8 mouse cellular contexts compared by ENCODE assay signal in the genomic region with DNA sequence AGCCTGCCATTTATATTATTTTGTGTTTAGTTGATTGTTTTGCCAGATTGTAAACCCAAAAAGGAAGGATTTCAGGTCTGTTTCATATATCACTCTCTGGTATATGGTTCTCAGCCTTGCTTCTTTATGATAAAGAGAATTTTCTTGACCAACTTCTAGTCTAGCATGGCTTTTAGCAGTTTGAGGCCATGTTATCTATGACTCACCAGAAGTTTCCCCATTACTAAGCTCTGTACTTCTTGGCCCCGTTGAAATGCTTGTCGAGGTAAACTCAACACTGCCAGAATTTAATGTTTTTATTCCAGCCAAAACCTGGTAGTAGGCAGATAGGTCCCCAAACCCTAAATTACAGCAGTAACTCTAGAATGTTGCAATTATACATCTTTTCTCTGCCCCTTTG. TPM values are rescaled to one million over a fixed set of nuclear protein-coding genes. Genes with fewer than 3 reads are reported as not detected.
A peak's percentile ranks its signal among the peaks of the same experiment; 100 is the strongest.
DNase-seq lines count a peak whose midpoint lies in the region; ATAC-seq and TF ChIP-seq lines count a peak whose summit lies in the region.

No protein-coding gene starts in this region.

- peak overlapping the region; percentile 80 for H3K4me2 ChIP-seq in liver, embryonic 11.5 days
- H3K4me2 ChIP-seq in embryonic facial prominence, embryonic 14.5 days (ENCODE audit: low read depth, low read length) = peak overlapping the region; percentile 86
- peak overlapping the region; percentile 86 for H3K4me2 ChIP-seq in intestine, embryonic 16.5 days (ENCODE audit: low read depth, low read length)
- peak overlapping the region; percentile 97 for H3K4me2 ChIP-seq in myocyte (ENCODE audit: low read depth)

- H3K4me1 ChIP-seq in liver, embryonic 11.5 days (replicated peaks; ENCODE audit: control insufficient read depth, insufficient read depth, low read length) = peaks cover 40% of the 10 kb centered on the region
- peaks cover 13% of the 10 kb centered on the region for H3K4me1 ChIP-seq in embryonic facial prominence, embryonic 14.5 days (ENCODE audit: control insufficient read depth, insufficient read depth, low read length)
- H3K4me1 ChIP-seq in intestine, embryonic 16.5 days (ENCODE audit: control insufficient read depth, insufficient read depth, low read length) = peaks cover 33% of the 10 kb centered on the region

- DNase-seq in liver, embryonic 11.5 days (ENCODE audit: low spot score) = no peak
- no peak for DNase-seq in liver
- no peak for DNase-seq in embryonic facial prominence, embryonic 14.5 days (ENCODE audit: low spot score)
- DNase-seq in left cerebral cortex, adult 8-10 months (ENCODE audit: low spot score in 2 of 2) = no peak
- no peak for DNase-seq in spleen, postnatal 10 days (ENCODE audit: low spot score in 2 of 2)
- DNase-seq in B cell, adult 2 months = no peak

- H3K27ac ChIP-seq in liver, embryonic 11.5 days (ENCODE audit: low read depth, low read length) = no peak overlapping the region
- 0 out of 2 replicates have a peak overlapping the region, but pooled peaks have one; percentile 61 for H3K27ac ChIP-seq in embryonic facial prominence, embryonic 14.5 days (replicated peaks; ENCODE audit: low read depth, low read length)
- H3K27ac ChIP-seq in intestine, embryonic 16.5 days (ENCODE audit: low read length) = no peak overlapping the region

- H3K4me3 ChIP-seq in liver, embryonic 11.5 days (ENCODE audit: low read depth, low read length) = peak overlapping the region; percentile 90; the same call in 1 of the 2 replicates
- H3K4me3 ChIP-seq in embryonic facial prominence, embryonic 14.5 days (ENCODE audit: low read depth, low read length) = peak overlapping the region; percentile 82
- H3K4me3 ChIP-seq in intestine, embryonic 16.5 days (ENCODE audit: low read length) = peak overlapping the region; percentile 100
- H3K4me3 ChIP-seq in myocyte = peak overlapping the region; percentile 86

- TF ChIP-seq POLR2A in myocyte (IDR thresholded peaks at IDR 0.05; ENCODE audit: insufficient read length, low read depth) = no peak

- H3ac ChIP-seq in myocyte (ENCODE audit: control insufficient read depth, insufficient read length) = no peak overlapping the region

- no peaks in the 10 kb centered on the region for H3K9me3 ChIP-seq in liver, embryonic 11.5 days (ENCODE audit: control insufficient read depth, low read length)
- H3K9me3 ChIP-seq in embryonic facial prominence, embryonic 14.5 days (ENCODE audit: control insufficient read depth, low read length) = no peaks in the 10 kb centered on the region
- H3K9me3 ChIP-seq in intestine, embryonic 16.5 days (ENCODE audit: control insufficient read depth, low read length) = no peaks in the 10 kb centered on the region

- peaks cover 48% of the 10 kb centered on the region for H3K79me2 ChIP-seq in myocyte (ENCODE audit: control insufficient read depth, insufficient read depth)

- H3K36me3 ChIP-seq in liver, embryonic 11.5 days (ENCODE audit: control insufficient read depth, insufficient read depth, low read length) = no peaks in the 10 kb centered on the region; the same call in 1 of the 2 replicates
- no peaks in the 10 kb centered on the region for H3K36me3 ChIP-seq in embryonic facial prominence, embryonic 14.5 days (ENCODE audit: control insufficient read depth, insufficient read depth, low read length)
- H3K36me3 ChIP-seq in intestine, embryonic 16.5 days (ENCODE audit: control insufficient read depth, insufficient read depth, low read length) = no peaks in the 10 kb centered on the region
- no peaks in the 10 kb centered on the region for H3K36me3 ChIP-seq in myocyte (ENCODE audit: control insufficient read depth, insufficient read depth)

- 45% methylated on average over 2 of the region's 2 CpGs for WGBS in liver, embryonic 11.5 days
- 62% methylated on average over 2 of the region's 2 CpGs for WGBS in embryonic facial prominence, embryonic 14.5 days
- 48% methylated on average over 2 of the region's 2 CpGs for WGBS in intestine, embryonic 16.5 days

- no peaks in the 10 kb centered on the region for H3K27me3 ChIP-seq in liver, embryonic 11.5 days (replicated peaks; ENCODE audit: control insufficient read depth, insufficient read depth, low read length)
- no peaks in the 10 kb centered on the region for H3K27me3 ChIP-seq in embryonic facial prominence, embryonic 14.5 days (replicated peaks; ENCODE audit: control insufficient read depth, insufficient read depth, low read length)
- no peaks in the 10 kb centered on the region for H3K27me3 ChIP-seq in intestine, embryonic 16.5 days (replicated peaks; ENCODE audit: control insufficient read depth, insufficient read depth, low read length)
- H3K27me3 ChIP-seq in myocyte (ENCODE audit: control insufficient read depth, insufficient read depth, insufficient read length) = no peaks in the 10 kb centered on the region

- ATAC-seq in liver, embryonic 11.5 days (replicated peaks; ENCODE audit: low FRiP score) = no peak
- ATAC-seq in embryonic facial prominence, embryonic 14.5 days (ENCODE audit: low read depth) = no peak
- ATAC-seq in intestine, embryonic 16.5 days = no peak

- H3K9ac ChIP-seq in liver, embryonic 11.5 days (ENCODE audit: low read depth, low read length) = no peak overlapping the region
- H3K9ac ChIP-seq in embryonic facial prominence, embryonic 14.5 days (ENCODE audit: low read depth, low read length) = no peak overlapping the region
- no peak overlapping the region; the same call in 1 of the 2 replicates for H3K9ac ChIP-seq in intestine, embryonic 16.5 days (ENCODE audit: low read depth, low read length)

TF ChIP-seq in myocyte, 11 proteins besides CTCF, POLR2A, EP300 and RAD21:
- TF ChIP-seq REST (IDR thresholded peaks at IDR 0.05; ENCODE audit: insufficient read depth, insufficient read length) = no peak
- no peak for TF ChIP-seq CEBPB (IDR thresholded peaks at IDR 0.05; ENCODE audit: insufficient read depth, poor library complexity, severe bottlenecking)
- TF ChIP-seq MAX (IDR thresholded peaks at IDR 0.05; ENCODE audit: low read depth) = no peak
- no peak for TF ChIP-seq TCF12 (IDR thresholded peaks at IDR 0.05; ENCODE audit: insufficient read depth, poor library complexity, severe bottlenecking)
- no peak for TF ChIP-seq USF1 (IDR thresholded peaks at IDR 0.05; ENCODE audit: low read depth)
- TF ChIP-seq MYOG (IDR thresholded peaks at IDR 0.05; ENCODE audit: control insufficient read depth in 1 of 3, insufficient read depth in 1 of 3, insufficient read length in 2 of 3, low read depth in 2 of 3) = no peak
- no peak for TF ChIP-seq SRF (IDR thresholded peaks at IDR 0.05; ENCODE audit: control insufficient read depth, insufficient read length, low read depth)
- TF ChIP-seq MYOD1 (IDR thresholded peaks at IDR 0.05; ENCODE audit: control insufficient read depth in 1 of 3, insufficient read length in 2 of 3, low read depth in 2 of 3) = no peak
- TF ChIP-seq POLR2AphosphoS2 (IDR thresholded peaks at IDR 0.05; ENCODE audit: insufficient read length, low read depth) = no peak
- TF ChIP-seq TCF3 (IDR thresholded peaks at IDR 0.05; ENCODE audit: insufficient read length, low read depth) = no peak
- no peak for TF ChIP-seq E2F4 (IDR thresholded peaks at IDR 0.05; ENCODE audit: insufficient read depth)
TF ChIP-seq in myocyte: peak in this region for 0.

RNA-seq across cellular contexts. Expression of a gene that starts 0.8 kb away (rescaled TPM):
- polyA plus RNA-seq in liver, embryonic 11.5 days (2014; fragmentation: Nextera tagmentation; extraction: Ambion mirVana) = 40.8 and 43.7 TPM in 2 replicates
- 37.5 and 37.7 TPM in 2 replicates for polyA plus RNA-seq in embryonic facial prominence, embryonic 14.5 days (2014; fragmentation: Nextera tagmentation; extraction: Ambion mirVana)
- polyA plus RNA-seq in intestine, embryonic 16.5 days (2015; fragmentation: Nextera tagmentation; extraction: Ambion mirVana) = 28.9 and 29.7 TPM in 2 replicates
- polyA plus RNA-seq in myocyte (2012; fragmentation: generic; extraction: Trizol) = 19.2 TPM
- 10 to 100 TPM; 34.3 to 41.5 (median 34.8) TPM for total RNA-seq in left cerebral cortex, adult 8-10 months (2022)

RNA-seq across cellular contexts. Expression of a gene that starts 3.6 kb away (rescaled TPM):
- 54.7 and 59.4 TPM in 2 replicates for polyA plus RNA-seq in liver, embryonic 11.5 days (2014; fragmentation: Nextera tagmentation; extraction: Ambion mirVana)
- 57.9 and 62.9 TPM in 2 replicates for polyA plus RNA-seq in embryonic facial prominence, embryonic 14.5 days (2014; fragmentation: Nextera tagmentation; extraction: Ambion mirVana)
- polyA plus RNA-seq in intestine, embryonic 16.5 days (2015; fragmentation: Nextera tagmentation; extraction: Ambion mirVana) = 35.3 and 40.2 TPM in 2 replicates
- 14.5 TPM for polyA plus RNA-seq in myocyte (2012; fragmentation: generic; extraction: Trizol)
- total RNA-seq in left cerebral cortex, adult 8-10 months (2022) = 10 to 100 TPM; 24.4 to 26.8 (median 25.6) TPM
